Mouse (Mus musculus) cerebellum, adult 9-11 months (tissue): ENCODE results near the gene Nol10.
"Not testable (repeated sequence)": the region's sequence is repeated elsewhere in the genome, so short reads cannot be mapped to it uniquely, and the experiment has no call there.

Source experiments
- DNase-seq: peaks from one replicate; pipeline ENCODE4 v3.0.0; 2022

The Nol10 gene

DNA sequence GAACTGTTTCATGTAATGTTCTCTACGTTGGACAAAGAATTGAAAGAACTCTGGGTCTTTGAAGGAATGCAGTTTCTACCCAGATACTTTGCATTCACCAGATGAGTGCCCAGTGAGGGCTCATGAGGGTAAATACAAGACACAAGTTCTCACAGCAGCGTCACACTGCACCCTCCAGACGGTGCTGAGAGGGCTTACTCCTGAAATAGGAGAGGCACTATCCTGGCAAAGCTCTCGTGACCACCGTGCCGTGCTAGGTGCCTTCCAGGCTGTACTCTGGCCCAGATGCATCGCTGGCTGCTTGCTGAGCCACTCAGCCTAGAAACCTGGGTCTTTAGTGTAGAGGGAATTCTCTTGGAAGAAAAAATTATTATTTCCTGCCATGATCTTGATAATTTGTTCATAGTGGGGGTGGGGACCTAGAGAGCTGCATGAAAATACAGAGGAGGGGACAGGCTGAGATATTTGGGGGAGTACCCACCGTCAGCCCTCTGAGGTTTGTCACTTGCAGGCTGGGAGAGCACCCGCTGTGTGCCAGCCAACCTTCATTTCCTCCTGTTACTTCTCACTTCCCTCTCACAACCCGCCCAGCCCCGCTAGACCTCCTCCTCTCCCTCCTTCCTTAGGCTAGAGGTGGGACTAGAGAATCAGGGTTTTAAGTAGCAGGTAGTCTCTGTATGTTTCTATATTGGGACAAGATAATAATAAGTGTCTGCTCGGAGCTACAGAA, 63.7 kb downstream of the Nol10 start:
- DNase-seq: no peak

GRCm38 (mm10) chr12:17414734-17415133, 66.5 kb downstream of the Nol10 start:
- no peak for DNase-seq

GRCm38 (mm10) chr12:17420168-17420810, 72.0 kb downstream of the Nol10 start:
- no peak for DNase-seq

GRCm38 (mm10) chr12:17425254-17426169, 77.3 kb downstream of the Nol10 start:
- DNase-seq: no peak

GRCm38 (mm10) chr12:17426735-17427134, 78.5 kb downstream of the Nol10 start:
- DNase-seq: no peak

GRCm38 (mm10) chr12:17430578-17430977, 82.3 kb downstream of the Nol10 start:
- no peak for DNase-seq

- no peak for DNase-seq
These were observed 82.9 kb downstream of the Nol10 start for GRCm38 (mm10) chr12:17431166-17431565.

GRCm38 (mm10) chr12:17431812-17432332, 83.6 kb downstream of the Nol10 start:
- DNase-seq: no peak

DNA sequence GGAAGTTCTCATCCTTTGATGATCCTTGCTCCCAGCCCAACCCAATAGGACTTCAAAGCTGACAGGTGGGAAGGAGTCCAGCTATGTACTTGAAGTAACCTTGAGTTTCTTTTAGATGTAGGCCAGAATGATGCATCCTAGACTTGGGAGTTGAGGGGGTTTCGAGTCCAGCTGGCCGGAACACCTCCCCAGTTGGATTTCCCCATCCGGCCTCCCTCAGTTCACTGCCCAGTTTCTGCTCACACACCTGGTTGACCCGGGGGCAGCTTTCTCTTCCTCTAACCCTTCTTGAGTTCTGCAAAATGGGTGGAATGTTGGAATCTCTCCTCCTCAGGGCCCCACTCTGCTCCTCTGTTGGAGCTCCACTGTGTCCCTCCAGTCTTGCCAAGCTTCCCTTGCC, 85.5 kb downstream of the Nol10 start:
- no peak for DNase-seq

GRCm38 (mm10) chr12:17436471-17436870, 88.2 kb downstream of the Nol10 start:
- no peak for DNase-seq

DNA sequence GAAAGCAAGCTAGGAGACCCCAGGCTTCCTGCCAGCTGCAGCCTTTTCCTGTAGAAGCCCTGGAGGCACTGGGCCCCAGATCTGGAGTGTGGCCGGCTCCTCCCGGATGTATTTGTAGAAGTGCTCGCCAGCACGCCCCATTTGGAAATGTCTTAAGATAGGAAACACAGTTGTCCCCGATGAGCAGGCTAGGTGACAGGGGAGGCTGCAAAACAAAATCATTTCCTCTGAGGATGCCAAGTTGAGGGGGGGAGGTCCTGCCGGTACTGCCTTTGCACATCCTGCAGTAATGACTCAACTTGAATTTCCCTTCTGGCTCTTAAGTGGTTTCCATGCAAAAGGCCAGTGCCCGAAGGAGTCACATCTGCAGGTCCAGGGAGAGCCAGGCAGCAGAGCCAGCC, 92.0 kb downstream of the Nol10 start:
- no peak for DNase-seq

DNA sequence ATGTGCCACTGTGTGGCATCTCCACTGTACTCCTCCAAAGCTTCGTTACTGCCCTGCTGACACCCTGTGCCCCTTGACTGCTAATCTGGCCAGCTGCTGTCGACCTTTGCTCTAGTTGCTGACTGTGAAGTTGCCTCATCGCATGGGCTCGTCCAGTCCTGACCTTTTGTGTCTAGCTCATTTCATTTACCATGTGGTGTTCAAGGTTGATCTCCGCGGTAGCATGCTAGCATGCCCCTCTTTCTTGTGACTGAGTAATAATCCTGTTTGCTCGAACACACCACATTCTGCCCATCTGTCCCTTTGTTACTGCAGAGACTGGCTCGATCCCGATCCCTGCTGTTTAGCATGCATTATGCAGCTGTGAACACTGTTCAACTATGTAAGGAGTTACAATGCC, 93.2 kb downstream of the Nol10 start:
- no peak for DNase-seq

GRCm38 (mm10) chr12:17444406-17444805, 96.1 kb downstream of the Nol10 start:
- no peak for DNase-seq

DNA sequence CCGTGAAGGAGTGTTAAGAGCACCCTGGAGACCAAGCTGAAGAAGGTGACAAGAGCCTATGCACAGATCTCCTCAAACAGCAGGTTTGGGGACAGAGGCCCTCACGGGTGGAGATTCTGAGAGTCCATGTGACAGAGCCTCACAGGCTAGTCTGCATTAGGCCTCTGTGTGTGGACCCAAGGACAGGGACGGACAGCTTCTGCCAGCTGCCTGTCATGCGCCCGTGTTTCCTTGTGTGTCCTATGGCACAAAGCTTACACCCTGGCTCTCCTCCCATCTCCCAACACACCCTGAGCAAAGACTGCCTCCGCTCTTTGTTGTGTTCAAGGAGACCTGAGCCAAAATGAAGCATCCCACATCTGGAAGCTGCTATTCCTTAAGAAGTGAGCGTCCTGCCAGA, 97.0 kb downstream of the Nol10 start:
- no peak for DNase-seq

DNA sequence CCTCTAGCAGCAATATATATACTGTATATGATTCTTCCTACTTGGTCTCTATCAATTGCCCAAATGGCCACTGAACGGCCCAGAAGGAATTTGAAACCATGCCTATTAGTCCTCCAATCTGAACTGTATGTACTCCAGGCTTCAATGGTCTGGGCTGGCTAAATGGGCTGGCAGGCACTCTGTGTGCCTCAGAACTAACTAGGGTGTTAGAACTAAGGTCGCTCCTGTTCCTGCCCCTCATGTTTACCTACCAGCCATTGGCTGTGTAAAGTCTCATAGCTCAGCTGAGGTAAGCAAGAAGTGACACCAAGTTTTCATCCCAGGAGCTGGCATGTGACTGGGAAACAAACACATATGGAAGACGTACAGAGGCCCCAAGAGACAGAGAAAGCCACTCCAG, 100.5 kb downstream of the Nol10 start:
- no peak for DNase-seq

DNA sequence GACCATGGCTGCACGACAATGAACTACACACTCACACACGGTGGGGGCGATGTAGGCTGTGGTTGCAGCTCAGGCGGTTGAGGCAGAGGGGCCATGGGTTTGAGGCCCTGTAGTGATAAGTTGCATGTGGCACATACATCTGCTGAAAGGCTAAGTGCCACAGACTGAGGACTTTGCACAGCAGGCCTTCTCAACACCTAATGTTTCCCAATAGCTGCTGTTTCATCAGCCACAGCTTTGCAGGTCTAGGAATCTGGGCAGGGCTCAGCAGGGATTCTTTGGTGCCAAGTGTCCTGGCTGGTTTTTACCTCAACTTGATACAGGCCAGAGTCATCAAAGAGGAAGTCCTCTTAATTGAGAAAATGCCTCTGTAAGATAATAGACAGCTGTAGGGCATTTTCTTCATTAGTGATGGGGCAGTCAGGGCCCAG, 101.4 kb downstream of the Nol10 start:
- no peak for DNase-seq

DNA sequence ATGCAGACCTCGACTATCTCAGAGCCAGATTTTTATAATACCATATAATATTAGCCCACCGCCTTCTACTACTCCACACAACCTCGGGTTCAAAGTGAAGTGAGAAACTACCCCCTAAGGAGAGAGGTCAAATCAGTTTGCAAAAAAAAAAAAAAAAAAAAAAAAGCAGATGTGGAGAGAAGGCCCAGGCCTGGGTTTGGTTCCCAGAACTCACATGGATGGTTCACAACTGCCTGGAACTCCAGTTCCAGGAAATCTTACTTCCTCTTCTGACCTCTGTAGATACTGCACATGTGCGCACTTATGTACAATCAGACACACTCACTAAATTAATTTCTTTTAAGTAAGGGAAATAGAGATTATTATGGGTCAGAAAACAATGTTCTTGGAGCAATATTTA, 102.2 kb downstream of the Nol10 start:
- no peak for DNase-seq

DNA sequence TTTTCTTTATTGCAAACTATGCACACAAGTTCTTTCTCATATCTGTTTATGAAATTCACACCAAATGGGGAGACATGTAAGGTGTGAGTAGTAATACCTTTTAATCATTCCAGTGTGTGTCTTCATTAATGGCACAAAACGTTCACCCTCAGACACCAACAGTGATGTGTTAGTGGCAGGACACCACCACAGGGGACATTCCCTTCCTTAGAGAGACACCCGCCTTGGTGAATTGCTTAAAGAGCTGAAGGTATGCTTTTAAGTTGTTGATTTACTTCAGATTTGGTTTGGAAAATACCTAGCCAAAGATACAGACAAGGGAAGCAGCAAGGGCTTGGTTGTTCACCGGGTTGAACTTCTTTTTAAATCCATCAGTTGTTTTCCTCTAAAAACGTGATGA, 102.7 kb downstream of the Nol10 start:
- DNase-seq: no peak

GRCm38 (mm10) chr12:17452273-17452672, 104.0 kb downstream of the Nol10 start:
- no peak for DNase-seq

DNA sequence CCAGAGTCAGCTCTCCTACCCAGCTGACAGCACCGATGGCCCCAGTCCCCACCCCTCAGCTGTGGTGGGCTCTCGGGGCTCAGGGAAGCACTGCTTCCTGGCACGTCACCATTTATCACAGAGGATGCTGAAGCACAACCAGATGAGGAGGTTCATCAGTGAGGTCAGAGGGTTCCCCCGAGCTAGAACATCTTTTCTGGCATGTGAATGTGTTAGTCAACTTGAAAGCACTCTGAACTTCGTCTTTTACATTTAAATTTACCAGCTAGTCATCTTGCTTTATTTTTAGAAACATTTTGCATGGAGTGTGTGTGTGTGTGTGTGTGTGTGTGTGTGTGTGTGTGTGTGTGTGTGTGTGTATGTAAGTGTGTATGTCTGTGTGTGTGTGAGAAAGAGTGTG, 105.7 kb downstream of the Nol10 start:
- no peak for DNase-seq

DNA sequence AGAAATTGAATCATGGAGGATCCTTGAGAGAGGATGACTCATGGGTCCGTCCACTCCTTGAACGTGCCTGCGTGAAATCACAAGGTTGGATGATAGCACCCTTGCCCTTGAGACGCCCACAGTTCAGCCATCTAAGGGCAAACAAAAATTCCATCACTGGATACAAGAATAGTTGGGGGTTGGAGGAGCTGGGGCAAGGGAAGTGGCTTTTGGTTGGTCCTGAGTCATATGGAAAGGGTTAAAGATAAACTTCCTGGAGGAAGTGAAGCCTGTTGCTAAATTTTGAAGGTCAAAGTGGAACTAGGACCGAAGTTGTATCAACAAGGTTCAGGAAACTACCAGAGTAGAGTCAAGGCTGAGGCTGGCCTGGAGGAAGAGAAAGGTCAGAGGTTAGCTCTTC, 106.8 kb downstream of the Nol10 start:
- no peak for DNase-seq

DNA sequence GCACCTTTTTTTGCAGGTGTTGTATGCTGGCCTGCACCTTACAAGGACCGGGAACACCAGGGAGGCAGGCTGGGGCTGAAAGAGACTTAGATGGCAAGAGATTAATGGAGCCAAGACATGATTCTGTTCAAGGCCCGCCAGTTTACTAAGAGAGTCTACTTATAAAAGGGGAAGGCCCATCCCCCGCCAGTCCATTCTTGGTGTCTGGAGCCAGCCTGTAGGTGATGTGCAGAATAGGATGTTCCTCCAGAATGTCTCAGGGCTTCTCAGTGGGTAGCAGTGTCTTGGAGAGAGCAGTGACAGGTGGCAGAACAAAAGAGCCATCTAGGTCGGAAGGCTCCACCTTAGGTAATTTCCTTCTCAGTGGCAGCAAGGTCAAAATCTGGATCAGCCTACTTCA, 111.0 kb downstream of the Nol10 start:
- DNase-seq: not testable (repeated sequence)

GRCm38 (mm10) chr12:17463706-17464105, 115.4 kb downstream of the Nol10 start:
- no peak for DNase-seq
